Mouse (Mus musculus) thymus, postnatal 36 days (tissue): ENCODE measurements around the gene Tgif2lx1.
"Not testable (repeated sequence)": the region's sequence is repeated elsewhere in the genome, so short reads cannot be mapped to it uniquely, and the experiment has no call there.

Experiments
- DNase-seq, 2 experiments: peaks; one replicate each; pipeline ENCODE4 v3.0.0; 2022; ENCODE audit warnings: mixed read lengths in 2 of 2

Gene Tgif2lx1

DNA sequence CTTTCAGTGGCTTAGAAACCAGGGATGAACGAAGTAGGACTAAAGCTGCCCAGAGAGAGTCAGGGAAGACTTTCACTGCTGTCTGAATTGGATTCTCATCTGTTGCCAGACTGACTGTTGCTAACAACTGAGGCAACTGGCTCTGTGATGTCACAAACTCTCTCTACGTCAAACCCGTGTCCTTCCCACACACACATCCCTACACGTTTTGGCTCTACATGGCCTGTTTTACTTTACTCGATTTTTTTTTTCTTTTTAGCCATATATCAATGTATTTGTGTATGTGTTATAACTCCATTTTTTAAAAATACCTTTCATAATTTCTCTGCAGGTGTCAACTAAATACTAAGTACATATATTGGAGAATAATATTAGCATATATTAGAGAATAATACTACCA is at the start of gene Tgif2lx1:
Gene Tgif2lx1, minus strand, starts transcription at position 101 of the 400 bp plus-strand sequence.
- DNase-seq = not testable (repeated sequence)
